Mouse (Mus musculus) heart, adult 2 months (tissue): ENCODE data around the gene Galnt6.

Source experiments
- CTCF ChIP-seq: fragments of 200-600 bp; IDR thresholded peaks from 2 replicates; pipeline ENCODE4 v1.8.1; 2022; ENCODE audit warnings: antibody characterized with exemption, mild to moderate bottlenecking, moderate library complexity
- EP300 ChIP-seq: fragments of 200-500 bp; IDR thresholded peaks from 2 replicates; pipeline ENCODE4 v1.6.1; 2011; ENCODE audit warnings: low read depth, low read length, control low read depth; ENCODE audit not compliant: insufficient read depth
- POLR2A ChIP-seq: fragments of 200-500 bp; IDR thresholded peaks from 2 replicates; pipeline ENCODE4 v1.6.1; 2011; ENCODE audit warnings: mild to moderate bottlenecking, low read depth, low read length, control low read depth; ENCODE audit not compliant: insufficient read depth

GRCm38 (mm10) chr15:100642451-100642850 is 86.7 kb downstream of the Galnt6 start:
- TF ChIP-seq CTCF (no peak), EP300 (no peak), POLR2A (no peak)
